Mouse (Mus musculus): ENCODE measurements at regions not wholly inside any gene's neighbourhood (a gene's known extent, or its start where the extent isn't known, plus 50 kb on each side); places are given as distances from the start of the nearest gene placed in this dataset.

DNA sequence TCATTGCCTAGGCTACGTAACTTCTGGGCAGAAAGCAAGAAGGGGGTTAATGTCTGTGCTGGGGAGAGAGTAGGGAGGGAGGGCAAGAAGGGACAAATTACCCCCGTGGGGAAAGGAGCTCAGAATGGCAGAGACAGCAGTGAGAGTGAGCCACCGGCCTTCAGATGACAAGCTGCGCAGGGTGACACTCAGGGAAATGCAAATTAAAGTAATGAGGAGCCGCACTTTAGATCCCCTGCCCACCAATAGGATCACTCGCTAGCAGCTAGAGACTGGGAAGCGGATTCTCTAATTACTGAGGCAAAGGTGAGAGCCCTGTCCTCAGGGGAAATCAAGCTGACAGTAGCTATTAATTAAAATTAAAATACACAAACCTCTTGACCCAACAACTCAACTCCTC lies 202.5 kb downstream of the Arhgef10l start:
- DNase-seq (ENCODE audit: low spot score), result no peak

- DNase-seq (ENCODE audit: low spot score), result no peak
Observed at GRCm38 (mm10) chr4:140461317-140461716, 204.5 kb downstream of the Arhgef10l start.

GRCm38 (mm10) chr4:140449062-140449461 lies 202.5 kb upstream of the Igsf21 start:
- DNase-seq (ENCODE audit: low spot score), result no peak

DNA sequence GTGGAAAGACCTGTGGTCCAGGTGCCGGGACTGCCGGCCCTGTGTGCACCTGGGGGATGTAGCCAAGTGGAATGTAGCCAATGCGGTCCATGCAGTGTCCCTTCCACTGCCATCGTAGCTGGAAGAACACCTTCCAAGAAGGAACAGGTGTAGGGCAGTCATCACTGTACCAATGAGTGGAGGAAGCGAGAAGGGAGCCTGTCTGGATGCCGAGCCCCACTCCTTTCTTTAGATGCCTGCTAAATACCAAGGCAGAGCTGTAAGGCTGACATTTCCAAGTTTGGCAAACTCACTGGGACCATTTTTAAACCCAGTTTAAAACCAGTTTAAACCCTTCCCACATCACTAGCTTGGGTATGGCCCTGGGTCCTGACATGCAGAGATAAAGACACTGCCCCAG lies 199.9 kb upstream of the Igsf21 start:
- DNase-seq (ENCODE audit: low spot score), result no peak

- DNase-seq (ENCODE audit: low spot score), result no peak
Observed at GRCm38 (mm10) chr4:140445931-140446330, 199.3 kb upstream of the Igsf21 start.

- DNase-seq (ENCODE audit: low spot score), result no peak
Observed at GRCm38 (mm10) chr4:140443221-140443620, 196.6 kb upstream of the Igsf21 start.

DNA sequence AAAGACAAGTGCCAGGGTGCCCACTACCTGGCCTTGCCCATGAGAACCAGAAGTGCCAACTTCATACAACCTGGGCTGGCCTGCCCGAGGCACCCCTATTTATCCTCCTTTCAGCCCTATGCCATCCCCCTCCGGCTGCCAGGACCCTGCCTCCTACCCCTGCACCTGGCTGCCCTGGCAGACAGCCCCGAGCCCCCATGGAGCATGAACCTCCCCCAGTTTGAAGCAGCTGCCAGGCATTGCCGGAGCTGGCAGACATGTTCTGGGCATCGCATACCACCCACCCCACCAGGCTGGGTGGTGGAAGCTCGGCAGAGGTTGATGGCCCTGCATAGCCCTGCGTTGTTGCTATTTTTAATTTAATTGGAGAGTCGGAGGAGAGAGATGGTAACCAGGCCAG lies 195.2 kb upstream of the Igsf21 start:
- DNase-seq (ENCODE audit: low spot score), result no peak

- DNase-seq (ENCODE audit: low spot score), result no peak
Observed at GRCm38 (mm10) chr4:140439856-140440255, 193.3 kb upstream of the Igsf21 start.

GRCm38 (mm10) chr4:140436030-140436429 lies 189.4 kb upstream of the Igsf21 start:
- no peak for DNase-seq (ENCODE audit: low spot score)

- no peak for DNase-seq (ENCODE audit: low spot score)
Observed at GRCm38 (mm10) chr4:140433744-140434542, 187.4 kb upstream of the Igsf21 start.

GRCm38 (mm10) chr4:140432101-140432500 lies 185.5 kb upstream of the Igsf21 start:
- no peak for DNase-seq (ENCODE audit: low spot score)

DNA sequence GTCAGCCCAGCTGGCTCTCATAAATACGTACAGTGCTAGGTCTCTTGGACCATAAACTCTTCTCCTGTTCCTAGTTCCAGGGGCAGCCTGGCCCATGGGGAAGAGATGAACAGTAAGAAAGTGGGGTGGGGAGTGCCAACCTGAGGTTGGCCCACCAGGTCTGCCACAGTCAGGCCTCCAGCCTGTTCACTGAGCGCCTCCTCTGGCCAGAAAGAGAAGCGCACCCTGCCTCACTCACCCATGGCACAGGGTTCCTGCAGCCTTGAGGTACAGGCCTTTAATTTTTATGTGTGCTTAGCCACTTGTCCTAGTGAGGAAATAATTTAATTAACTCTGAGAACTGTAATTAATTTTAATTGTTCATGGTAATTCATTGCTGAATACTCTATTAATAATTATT lies 180.5 kb upstream of the Igsf21 start:
- no peak for DNase-seq (ENCODE audit: low spot score)

- DNase-seq (ENCODE audit: low spot score), result no peak
Observed at GRCm38 (mm10) chr4:140423791-140424190, 177.2 kb upstream of the Igsf21 start.

DNA sequence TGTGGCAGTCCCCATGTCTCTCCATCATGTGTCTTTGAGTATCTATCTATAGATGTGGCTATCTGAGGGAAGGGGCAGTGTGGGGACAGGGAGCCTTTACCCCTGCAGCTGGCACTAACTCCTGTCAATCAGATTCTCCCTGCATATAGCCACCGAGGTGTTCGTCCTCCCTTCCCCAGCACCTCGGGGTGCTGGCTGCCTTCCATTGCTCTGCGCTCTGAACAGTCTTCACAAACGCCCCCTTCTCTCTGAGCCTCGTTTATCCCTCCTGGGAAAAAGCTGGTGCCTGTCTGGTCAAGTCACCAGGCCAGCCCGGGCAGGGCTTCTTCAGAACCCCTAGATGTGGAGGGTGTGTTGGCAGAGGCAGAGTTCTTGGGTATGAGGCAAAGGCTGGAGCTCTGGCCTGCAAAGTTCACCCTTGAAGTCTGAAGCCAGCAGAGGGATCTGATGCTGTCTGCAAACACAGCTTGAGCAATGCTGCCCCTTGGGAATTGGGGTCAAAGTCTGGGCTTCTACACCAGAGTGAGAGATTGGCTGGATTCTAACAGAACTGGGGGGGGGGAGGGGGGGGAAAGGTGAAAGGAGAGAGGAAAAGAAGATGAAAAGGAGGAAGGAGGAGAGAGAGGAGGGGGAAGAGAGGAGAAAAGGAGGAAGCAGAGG lies 175.5 kb upstream of the Igsf21 start:
- DNase-seq (ENCODE audit: low spot score), result no peak

GRCm38 (mm10) chr4:140419720-140420412 lies 173.3 kb upstream of the Igsf21 start:
- DNase-seq (ENCODE audit: low spot score), result no peak

DNA sequence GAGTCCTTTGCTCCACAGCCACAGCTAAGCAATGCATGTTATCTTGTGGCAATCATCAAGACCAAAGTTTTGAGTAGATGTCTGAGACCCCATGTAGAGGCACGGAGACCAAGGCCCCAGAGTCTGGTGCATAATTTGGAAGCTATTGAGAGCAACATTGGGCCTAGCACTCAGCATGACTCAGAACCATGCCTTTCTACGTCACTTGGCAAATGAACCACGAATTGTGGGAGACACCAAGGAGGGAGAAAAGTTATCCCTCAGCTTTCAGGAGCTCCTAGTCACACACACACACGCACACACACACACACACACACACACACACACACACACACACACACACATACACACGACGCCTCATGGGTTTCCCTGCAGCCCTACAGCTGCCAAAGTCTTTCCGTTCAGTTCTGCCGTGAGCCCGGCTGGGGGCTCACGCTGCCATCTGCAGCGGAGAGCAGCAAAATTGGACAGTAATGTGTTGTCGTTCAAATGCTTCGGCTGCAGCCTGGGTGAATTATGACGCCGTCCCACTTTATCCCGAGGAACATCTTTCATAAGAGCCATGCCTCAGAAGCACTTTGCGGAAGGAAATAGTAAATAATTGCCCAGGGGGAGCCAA lies 165.8 kb upstream of the Igsf21 start:
- no peak for DNase-seq (ENCODE audit: low spot score)

GRCm38 (mm10) chr4:140408446-140408845 lies 161.9 kb upstream of the Igsf21 start:
- no peak for DNase-seq (ENCODE audit: low spot score)

DNA sequence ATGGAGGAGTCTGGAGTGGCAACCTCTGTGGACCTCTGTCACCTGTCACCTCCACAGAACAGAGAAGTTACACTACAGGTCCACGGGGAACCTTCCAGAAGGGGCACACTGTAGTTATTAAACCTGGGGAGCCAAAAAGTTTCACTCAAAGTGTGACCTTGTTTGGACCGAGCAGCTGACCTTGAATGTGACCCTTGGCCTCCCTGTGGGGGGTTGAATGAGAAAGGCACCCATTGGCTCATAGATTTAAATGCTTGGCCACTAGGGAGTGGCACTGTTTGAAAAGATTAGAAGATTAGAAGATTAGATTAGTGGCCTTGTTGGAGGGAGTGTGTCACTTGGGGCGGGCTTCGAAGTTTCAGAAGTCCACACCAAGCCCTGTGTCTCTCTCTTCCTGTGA lies 160.3 kb upstream of the Igsf21 start:
- DNase-seq (ENCODE audit: low spot score), result no peak

GRCm38 (mm10) chr4:140405993-140406881 lies 159.7 kb upstream of the Igsf21 start:
- no peak for DNase-seq (ENCODE audit: low spot score)

DNA sequence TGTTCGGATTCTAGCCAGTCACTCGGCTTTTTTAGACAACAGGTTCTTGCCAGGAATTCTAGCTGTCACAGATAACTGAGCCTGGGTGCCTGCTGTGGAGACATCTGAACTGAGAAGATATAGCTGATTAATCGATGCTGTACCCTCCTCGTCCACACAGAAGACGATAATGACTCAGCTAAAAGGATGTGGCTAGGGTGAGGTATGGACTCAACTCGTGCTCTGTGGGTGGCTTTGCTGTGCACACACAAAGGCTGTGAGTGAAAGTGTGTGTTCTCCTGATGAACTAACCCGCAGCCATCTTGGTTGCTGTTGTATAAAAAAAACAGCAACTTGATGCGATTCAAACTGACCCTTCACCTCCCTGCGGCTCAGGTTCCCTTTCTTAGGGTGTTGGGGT lies 158.8 kb upstream of the Igsf21 start:
- DNase-seq (ENCODE audit: low spot score), result no peak

- no peak for DNase-seq (ENCODE audit: low spot score)
Observed at GRCm38 (mm10) chr4:140403128-140403527, 156.5 kb upstream of the Igsf21 start.
